Mouse (Mus musculus): ENCODE measurements at regions not wholly inside any gene's neighbourhood (a gene's known extent, or its start where the extent isn't known, plus 50 kb on each side); places are given as distances from the start of the nearest gene placed in this dataset.

DNA sequence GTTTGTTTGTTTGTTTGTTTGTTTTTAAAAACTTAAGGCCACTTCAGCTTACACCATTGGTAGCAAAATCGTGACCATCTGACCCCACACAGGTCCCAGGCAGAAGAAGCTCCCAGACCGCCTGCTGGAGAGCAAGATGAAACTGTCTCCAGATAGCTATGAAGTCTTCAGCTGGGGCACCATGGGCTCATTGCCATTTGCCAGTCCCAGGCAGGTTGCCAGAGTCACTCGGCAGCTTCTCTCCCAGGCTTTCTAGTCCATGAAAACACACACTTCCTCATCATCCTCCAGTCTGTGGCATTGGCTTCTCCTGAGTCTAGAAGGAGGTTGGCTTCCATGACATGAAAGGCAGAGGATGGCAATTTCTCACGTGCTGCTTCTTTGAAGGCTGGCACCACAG is 293.5 kb upstream of the N4bp1 start:
- Histone ChIP-seq H3K27ac (replicated peaks; ENCODE audit: low read depth, low read length) (no peak overlapping the region), H3K4me3 (replicated peaks; ENCODE audit: low read depth, low read length) (no peak overlapping the region), H3K9ac (replicated peaks; ENCODE audit: low read length) (no peak overlapping the region), H3K9me3 (ENCODE audit: control insufficient read depth, low read length) (no peaks in the 10 kb centered on the region), H3K27me3 (ENCODE audit: control insufficient read depth, insufficient read depth, low read length) (no peaks in the 10 kb centered on the region), H3K4me2 (ENCODE audit: low read length) (no peak overlapping the region), H3K36me3 (ENCODE audit: control insufficient read depth, insufficient read depth, low read length) (no peaks in the 10 kb centered on the region), H3K4me1 (ENCODE audit: control insufficient read depth, insufficient read depth, low read length) (no peaks in the 10 kb centered on the region)
- DNase-seq (no peak), ATAC-seq (ENCODE audit: low FRiP score, low TSS enrichment) (no peak)
- 89% methylated on average over 4 of the region's 4 CpGs for WGBS

DNA sequence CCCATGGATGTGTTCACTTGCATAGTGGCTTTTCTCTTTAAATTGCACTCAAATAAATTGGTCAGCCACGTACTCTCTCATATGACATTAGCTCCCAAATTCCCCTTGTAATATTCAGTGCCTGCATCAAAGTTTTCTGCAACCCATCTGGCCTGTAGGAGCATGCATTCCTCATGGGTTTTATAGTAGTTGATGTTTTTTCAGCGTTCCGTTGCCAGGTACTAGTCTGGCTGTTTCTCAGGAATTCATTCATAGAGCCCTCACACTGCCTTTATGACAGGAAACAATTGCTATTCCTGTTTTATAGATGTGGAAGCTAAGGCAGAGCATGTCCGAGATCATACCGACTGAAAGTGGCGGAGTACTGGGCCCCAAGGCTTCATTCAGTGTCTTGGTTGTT is 292.6 kb upstream of the N4bp1 start:
- Histone ChIP-seq H3K4me1 (ENCODE audit: control insufficient read depth, insufficient read depth, low read length) (no peaks in the 10 kb centered on the region), H3K27ac (replicated peaks; ENCODE audit: low read depth, low read length) (no peak overlapping the region), H3K4me2 (ENCODE audit: low read length) (no peak overlapping the region), H3K9me3 (ENCODE audit: control insufficient read depth, low read length) (no peaks in the 10 kb centered on the region), H3K4me3 (replicated peaks; ENCODE audit: low read depth, low read length) (no peak overlapping the region), H3K36me3 (ENCODE audit: control insufficient read depth, insufficient read depth, low read length) (no peaks in the 10 kb centered on the region), H3K9ac (replicated peaks; ENCODE audit: low read length) (no peak overlapping the region), H3K27me3 (ENCODE audit: control insufficient read depth, insufficient read depth, low read length) (no peaks in the 10 kb centered on the region)
- 87% methylated on average over 6 of the region's 6 CpGs for WGBS
- ATAC-seq (ENCODE audit: low FRiP score, low TSS enrichment) (no peak), DNase-seq (no peak)

DNA sequence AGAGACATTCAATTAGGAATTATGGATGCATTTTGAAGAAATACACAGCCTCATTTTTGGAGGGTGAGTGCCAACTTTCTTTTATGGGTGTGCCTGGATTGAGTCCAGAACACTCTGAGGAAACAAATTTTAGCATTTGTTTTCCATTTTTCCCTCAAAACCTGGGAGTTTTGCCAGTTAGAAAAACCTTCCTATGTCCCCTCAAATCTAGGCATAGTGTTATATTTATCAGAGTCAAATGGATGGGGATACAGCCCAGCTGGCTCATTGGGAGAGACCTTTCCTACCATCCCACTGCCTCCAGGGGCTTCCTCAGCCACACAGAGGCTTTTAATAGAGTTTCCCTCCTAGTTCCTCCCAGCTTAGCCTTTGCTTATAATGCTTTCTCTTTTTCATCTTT is 290.0 kb upstream of the N4bp1 start:
- no peak overlapping the region for H3K27ac ChIP-seq (replicated peaks; ENCODE audit: low read depth, low read length)
- no peak for DNase-seq
- ATAC-seq (ENCODE audit: low FRiP score, low TSS enrichment): no peak
- H3K4me2 ChIP-seq (ENCODE audit: low read length): no peak overlapping the region
- no peak overlapping the region for H3K4me3 ChIP-seq (replicated peaks; ENCODE audit: low read depth, low read length)
- no peaks in the 10 kb centered on the region for H3K4me1 ChIP-seq (ENCODE audit: control insufficient read depth, insufficient read depth, low read length)
- H3K9ac ChIP-seq (replicated peaks; ENCODE audit: low read length): no peak overlapping the region
- H3K9me3 ChIP-seq (ENCODE audit: control insufficient read depth, low read length): no peaks in the 10 kb centered on the region
- no peaks in the 10 kb centered on the region for H3K36me3 ChIP-seq (ENCODE audit: control insufficient read depth, insufficient read depth, low read length)
- no peaks in the 10 kb centered on the region for H3K27me3 ChIP-seq (ENCODE audit: control insufficient read depth, insufficient read depth, low read length)

DNA sequence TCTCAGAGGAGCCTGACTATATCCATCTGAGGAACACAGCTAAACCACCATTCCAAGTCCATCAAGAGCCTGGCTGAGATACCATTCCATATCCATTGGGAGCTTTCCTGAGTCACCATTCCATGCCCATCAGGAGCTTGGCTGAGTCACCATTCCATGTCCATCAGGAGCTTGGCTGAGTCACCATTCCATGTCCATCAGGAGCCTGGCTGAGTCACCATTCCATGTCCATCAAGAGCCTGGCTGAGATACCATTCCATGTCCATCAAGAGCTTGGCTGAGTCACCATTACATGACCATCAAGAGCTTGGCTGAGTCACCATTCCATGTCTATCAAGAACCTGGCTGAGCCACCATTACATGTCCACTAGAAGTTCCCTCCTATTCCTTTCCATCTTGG is 288.7 kb upstream of the N4bp1 start:
- Histone ChIP-seq H3K9me3 (ENCODE audit: control insufficient read depth, low read length) (no peaks in the 10 kb centered on the region), H3K9ac (replicated peaks; ENCODE audit: low read length) (no peak overlapping the region), H3K4me1 (ENCODE audit: control insufficient read depth, insufficient read depth, low read length) (no peaks in the 10 kb centered on the region), H3K4me2 (ENCODE audit: low read length) (no peak overlapping the region), H3K36me3 (ENCODE audit: control insufficient read depth, insufficient read depth, low read length) (no peaks in the 10 kb centered on the region), H3K27ac (replicated peaks; ENCODE audit: low read depth, low read length) (no peak overlapping the region), H3K27me3 (ENCODE audit: control insufficient read depth, insufficient read depth, low read length) (no peaks in the 10 kb centered on the region), H3K4me3 (replicated peaks; ENCODE audit: low read depth, low read length) (no peak overlapping the region)
- ATAC-seq (ENCODE audit: low FRiP score, low TSS enrichment) (no peak), DNase-seq (no peak)

DNA sequence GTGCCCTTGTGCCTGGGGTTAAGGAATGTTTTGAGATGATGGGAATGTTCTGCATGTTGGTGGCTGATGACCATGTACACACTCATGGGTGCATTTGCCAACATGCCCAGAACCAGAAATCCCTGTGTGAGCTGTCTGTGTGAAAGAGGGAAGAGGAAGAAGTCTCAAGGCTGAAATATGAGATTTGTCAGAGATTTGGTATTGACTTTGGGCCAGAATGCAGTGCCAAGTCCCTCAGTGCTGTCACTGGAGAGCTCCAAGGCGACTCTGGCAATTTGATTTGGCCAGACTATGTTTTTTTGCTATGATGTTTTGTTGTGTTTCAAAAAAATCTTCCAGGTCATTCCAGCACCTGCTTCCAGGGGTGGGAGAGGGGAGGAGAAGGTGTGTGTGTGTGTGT is 281.7 kb upstream of the N4bp1 start:
- WGBS: 95% methylated on average over 1 of the region's 1 CpGs
- H3K27ac ChIP-seq (replicated peaks; ENCODE audit: low read depth, low read length): no peak overlapping the region
- no peaks in the 10 kb centered on the region for H3K27me3 ChIP-seq (ENCODE audit: control insufficient read depth, insufficient read depth, low read length)
- H3K36me3 ChIP-seq (ENCODE audit: control insufficient read depth, insufficient read depth, low read length): no peaks in the 10 kb centered on the region
- H3K9ac ChIP-seq (replicated peaks; ENCODE audit: low read length): no peak overlapping the region
- DNase-seq: no peak
- H3K4me1 ChIP-seq (ENCODE audit: control insufficient read depth, insufficient read depth, low read length): no peaks in the 10 kb centered on the region
- no peak overlapping the region for H3K4me2 ChIP-seq (ENCODE audit: low read length)
- no peak overlapping the region for H3K4me3 ChIP-seq (replicated peaks; ENCODE audit: low read depth, low read length)
- ATAC-seq (ENCODE audit: low FRiP score, low TSS enrichment): no peak
- H3K9me3 ChIP-seq (ENCODE audit: control insufficient read depth, low read length): no peaks in the 10 kb centered on the region

DNA sequence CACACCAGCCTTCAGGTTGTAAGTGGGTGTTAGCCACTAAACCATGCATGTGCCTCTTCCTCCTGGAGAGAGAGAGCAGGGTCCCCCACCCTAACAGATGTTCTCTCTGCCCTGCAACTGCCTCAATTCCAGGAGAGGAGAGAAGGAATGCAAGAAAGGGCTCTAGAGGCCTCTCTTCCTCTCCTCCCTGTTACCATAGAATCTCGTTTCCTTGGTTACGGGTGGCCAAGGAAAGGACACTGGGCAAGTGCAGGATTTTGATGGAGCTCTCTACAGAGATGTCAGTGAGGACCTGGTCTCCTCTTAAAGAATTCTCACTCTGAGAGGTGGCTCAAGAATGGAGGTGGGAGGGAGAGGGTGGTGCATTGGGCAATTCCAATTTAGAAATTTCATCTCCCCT is 275.4 kb upstream of the N4bp1 start:
- WGBS: 60% methylated on average over 2 of the region's 2 CpGs

DNA sequence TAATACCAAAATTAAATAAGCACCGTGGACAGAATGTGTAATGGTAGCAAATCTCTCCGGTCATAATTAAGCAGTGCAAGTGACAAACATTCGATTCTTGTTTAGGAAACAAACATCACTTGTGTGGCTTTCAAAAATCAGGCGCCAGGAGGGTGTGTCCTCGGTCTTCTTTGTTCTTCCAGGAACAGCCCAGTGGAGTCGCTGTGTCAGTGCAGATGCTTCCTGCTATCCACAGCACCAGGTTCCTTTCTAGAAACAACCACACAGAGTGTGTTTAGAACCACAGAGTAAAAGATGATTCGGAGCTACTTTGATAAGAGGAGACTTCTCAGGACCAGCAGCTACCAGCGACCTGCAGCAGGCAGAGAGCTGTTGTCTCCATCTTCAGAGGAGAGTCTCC is 273.3 kb upstream of the N4bp1 start:
- H3K36me3 ChIP-seq (ENCODE audit: control insufficient read depth, insufficient read depth, low read length): no peaks in the 10 kb centered on the region
- H3K4me2 ChIP-seq (ENCODE audit: low read length): no peak overlapping the region
- DNase-seq: peak; percentile 59
- WGBS: 25% methylated on average over 8 of the region's 8 CpGs
- no peak for ATAC-seq (ENCODE audit: low FRiP score, low TSS enrichment)
- peaks cover 12% of the 10 kb centered on the region for H3K4me1 ChIP-seq (ENCODE audit: control insufficient read depth, insufficient read depth, low read length)
- H3K4me3 ChIP-seq (replicated peaks; ENCODE audit: low read depth, low read length): no peak overlapping the region
- no peak overlapping the region for H3K27ac ChIP-seq (replicated peaks; ENCODE audit: low read depth, low read length)
- H3K9ac ChIP-seq (replicated peaks; ENCODE audit: low read length): no peak overlapping the region
- H3K27me3 ChIP-seq (ENCODE audit: control insufficient read depth, insufficient read depth, low read length): no peaks in the 10 kb centered on the region
- no peaks in the 10 kb centered on the region for H3K9me3 ChIP-seq (ENCODE audit: control insufficient read depth, low read length)

More for the DNA sequence above, 275.4 kb upstream of the N4bp1 start:
- ATAC-seq (ENCODE audit: low FRiP score, low TSS enrichment) (no peak), DNase-seq (peak; percentile 60)
- no peaks in the 10 kb centered on the region for H3K27me3 ChIP-seq (ENCODE audit: control insufficient read depth, insufficient read depth, low read length)
- H3K4me1 ChIP-seq (ENCODE audit: control insufficient read depth, insufficient read depth, low read length): peaks cover 12% of the 10 kb centered on the region
- H3K4me3 ChIP-seq (replicated peaks; ENCODE audit: low read depth, low read length): no peak overlapping the region
- H3K9me3 ChIP-seq (ENCODE audit: control insufficient read depth, low read length): no peaks in the 10 kb centered on the region
- no peak overlapping the region for H3K4me2 ChIP-seq (ENCODE audit: low read length)
- H3K27ac ChIP-seq (replicated peaks; ENCODE audit: low read depth, low read length): peak overlapping the region; percentile 43
- H3K36me3 ChIP-seq (ENCODE audit: control insufficient read depth, insufficient read depth, low read length): no peaks in the 10 kb centered on the region
- no peak overlapping the region for H3K9ac ChIP-seq (replicated peaks; ENCODE audit: low read length)

DNA sequence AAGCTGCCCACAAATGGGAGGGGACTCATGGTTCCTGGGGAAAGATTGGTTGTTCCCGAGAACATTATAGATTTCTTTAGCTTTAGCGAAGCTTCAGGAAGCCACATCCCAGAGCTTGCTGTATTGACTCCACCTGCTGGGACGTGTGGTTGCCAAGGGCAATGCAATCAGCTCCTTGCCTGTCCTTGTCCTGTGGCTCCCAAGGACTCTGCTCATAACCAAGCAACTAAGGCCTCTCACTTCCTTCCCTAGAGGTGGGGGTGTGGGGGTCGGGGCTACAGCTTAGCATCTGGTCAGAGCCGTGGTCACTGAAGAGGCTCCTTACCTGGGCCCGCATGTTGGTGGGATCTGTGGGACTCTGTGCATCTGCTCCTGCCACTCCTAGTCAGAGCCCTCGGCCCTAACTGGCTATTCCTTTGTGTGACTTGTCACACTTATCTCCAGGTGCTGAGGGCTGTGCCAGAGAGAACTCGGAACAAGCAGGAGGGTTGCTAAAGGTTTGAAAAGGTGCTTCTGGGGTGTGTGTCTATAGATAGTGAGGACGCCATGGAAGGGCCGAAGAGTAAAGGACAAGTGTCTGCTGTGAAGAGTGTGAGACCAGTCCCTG is 270.9 kb upstream of the N4bp1 start:
- Histone ChIP-seq H3K9me3 (ENCODE audit: control insufficient read depth, low read length) (no peaks in the 10 kb centered on the region), H3K27me3 (ENCODE audit: control insufficient read depth, insufficient read depth, low read length) (no peaks in the 10 kb centered on the region), H3K36me3 (ENCODE audit: control insufficient read depth, insufficient read depth, low read length) (no peaks in the 10 kb centered on the region), H3K4me1 (ENCODE audit: control insufficient read depth, insufficient read depth, low read length) (peaks cover 26% of the 10 kb centered on the region), H3K27ac (replicated peaks; ENCODE audit: low read depth, low read length) (no peak overlapping the region), H3K4me3 (replicated peaks; ENCODE audit: low read depth, low read length) (no peak overlapping the region), H3K9ac (replicated peaks; ENCODE audit: low read length) (no peak overlapping the region), H3K4me2 (ENCODE audit: low read length) (no peak overlapping the region)
- ATAC-seq (ENCODE audit: low FRiP score, low TSS enrichment) (no peak), DNase-seq (peak; percentile 13)
- 74% methylated on average over 10 of the region's 10 CpGs for WGBS

DNA sequence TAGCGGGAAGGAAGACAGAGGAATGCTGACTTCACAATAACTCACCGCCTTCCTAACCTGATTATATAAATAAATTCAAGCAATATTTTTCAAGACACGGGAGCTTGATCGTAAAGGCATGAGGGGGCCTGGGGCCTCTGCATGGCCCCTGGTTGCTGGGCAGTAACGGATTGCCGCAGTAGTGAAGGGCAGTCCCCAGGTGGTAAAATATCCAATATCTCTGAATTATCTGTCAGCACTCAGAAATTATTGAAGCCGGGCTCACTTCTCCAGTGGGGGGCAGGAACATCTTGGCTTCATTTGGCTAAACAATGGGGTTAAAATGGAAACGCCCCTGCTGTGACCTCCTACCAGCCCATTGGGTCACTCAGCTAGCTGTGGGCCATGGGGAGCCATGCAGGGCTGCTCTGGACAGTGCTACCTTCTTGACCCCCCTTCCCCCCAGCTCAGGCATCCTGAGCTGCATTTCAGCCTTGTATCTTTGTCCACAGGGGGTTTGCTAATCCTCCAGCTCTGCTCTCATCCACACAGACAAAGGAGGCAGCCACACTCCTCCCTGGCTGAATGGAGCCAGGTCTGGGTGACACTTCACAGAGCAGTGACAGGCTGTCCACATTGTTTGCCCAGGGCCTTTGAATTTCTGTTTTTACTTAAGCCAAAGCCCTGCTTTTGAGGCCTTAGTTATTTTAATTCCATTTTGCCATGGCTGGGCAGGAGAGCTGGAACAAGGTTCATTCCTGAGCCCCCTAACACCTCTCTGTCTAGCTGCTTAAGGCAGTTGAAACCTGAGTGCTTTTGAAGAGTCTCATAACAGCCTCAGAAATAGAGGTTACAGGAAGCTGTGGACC is 267.2 kb upstream of the N4bp1 start:
- H3K36me3 ChIP-seq (ENCODE audit: control insufficient read depth, insufficient read depth, low read length): no peaks in the 10 kb centered on the region
- no peaks in the 10 kb centered on the region for H3K27me3 ChIP-seq (ENCODE audit: control insufficient read depth, insufficient read depth, low read length)
- DNase-seq (peak; percentile 76), ATAC-seq (ENCODE audit: low FRiP score, low TSS enrichment) (peak; percentile 75; the same call in 1 of the 2 replicates)
- no peak overlapping the region for H3K4me3 ChIP-seq (replicated peaks; ENCODE audit: low read depth, low read length)
- peak overlapping the region; percentile 73 for H3K27ac ChIP-seq (replicated peaks; ENCODE audit: low read depth, low read length)
- H3K4me2 ChIP-seq (ENCODE audit: low read length): no peak overlapping the region
- no peaks in the 10 kb centered on the region for H3K9me3 ChIP-seq (ENCODE audit: control insufficient read depth, low read length)
- no peak overlapping the region for H3K9ac ChIP-seq (replicated peaks; ENCODE audit: low read length)
- H3K4me1 ChIP-seq (ENCODE audit: control insufficient read depth, insufficient read depth, low read length): peaks cover 17% of the 10 kb centered on the region
- 3% methylated on average over 8 of the region's 8 CpGs for WGBS
